Mouse (Mus musculus) embryo, embryonic 10.5 days (tissue): Measurements from ENCODE around the gene Insrr.

Source experiments
- DNase-seq: peaks from one replicate; pipeline ENCODE4 v3.0.0-alpha.2; 2015; ENCODE audit warnings: low spot score

The Insrr gene

GRCm38 (mm10) chr3:87796736-87797334 is at the start of gene Insrr:
Gene Insrr, plus strand, starts transcription at chr3:87796951.
- DNase-seq, result peak; percentile 61

DNA sequence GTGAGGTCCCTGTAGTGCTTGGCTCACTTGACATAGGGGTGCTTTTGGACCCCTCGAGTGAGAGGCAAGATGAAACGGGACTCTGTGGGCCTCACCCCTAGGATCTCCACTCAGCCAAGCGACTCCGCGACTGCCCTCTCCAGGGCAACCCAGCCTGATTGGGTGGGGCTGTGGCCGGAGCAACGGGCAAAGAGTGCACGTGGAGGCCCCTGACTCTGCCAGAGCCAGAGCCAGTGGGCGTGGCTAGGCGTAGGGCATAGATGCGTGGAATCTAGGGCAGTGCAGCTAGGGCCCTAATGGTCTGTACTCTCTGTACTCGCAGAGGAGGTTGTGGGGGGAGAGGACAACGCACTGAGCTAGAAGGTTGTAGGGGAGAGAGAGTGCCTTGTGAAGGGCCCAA is 48.3 kb upstream of the Insrr start, which contains the start of gene Lrrc71:
TSS of gene Lrrc71 (minus strand) at position 195 of the 400 bp plus-strand sequence.
- no peak for DNase-seq

DNA sequence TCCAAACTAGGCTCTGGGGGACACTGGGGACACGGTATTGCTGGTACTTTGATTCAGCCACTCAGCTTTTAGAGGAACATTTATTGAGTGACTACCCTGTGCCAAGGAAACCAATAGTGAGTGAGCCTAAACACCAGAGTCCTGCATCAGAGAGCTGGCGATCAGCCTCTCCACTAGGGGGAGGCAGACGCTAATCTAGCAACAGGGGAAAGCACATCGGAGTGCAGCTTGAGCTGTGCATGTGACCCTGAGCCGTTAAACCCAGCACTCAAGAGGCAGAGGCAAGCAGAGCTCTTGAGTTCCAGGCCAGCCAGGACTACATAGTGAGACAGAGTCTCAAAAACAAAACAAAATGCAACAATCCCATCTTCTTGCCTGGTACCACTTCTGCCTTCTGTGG is 47.7 kb upstream of the Insrr start:
- DNase-seq, result peak; percentile 70

DNA sequence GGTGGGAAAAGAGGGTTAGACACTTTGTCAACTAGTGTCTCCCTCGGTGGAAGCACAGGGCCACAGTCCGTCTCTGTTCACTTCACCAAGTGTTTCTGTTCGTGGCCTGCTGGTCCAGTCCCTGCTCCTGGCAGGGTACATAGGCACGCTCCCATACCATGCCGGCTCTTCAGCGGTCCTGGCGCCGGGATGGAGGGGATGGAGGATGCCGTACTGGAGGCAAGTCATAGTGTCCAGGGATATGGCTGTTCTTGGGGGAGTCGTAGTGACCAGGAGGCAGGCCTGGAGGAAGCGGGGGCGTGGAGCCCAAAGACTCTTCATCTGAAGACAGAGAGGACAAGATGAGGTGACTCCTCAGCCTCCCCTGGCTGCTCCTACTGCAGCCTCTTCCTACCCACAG is 46.8 kb upstream of the Insrr start:
- no peak for DNase-seq

GRCm38 (mm10) chr3:87752567-87752966 is 44.2 kb upstream of the Insrr start:
- DNase-seq, result no peak

DNA sequence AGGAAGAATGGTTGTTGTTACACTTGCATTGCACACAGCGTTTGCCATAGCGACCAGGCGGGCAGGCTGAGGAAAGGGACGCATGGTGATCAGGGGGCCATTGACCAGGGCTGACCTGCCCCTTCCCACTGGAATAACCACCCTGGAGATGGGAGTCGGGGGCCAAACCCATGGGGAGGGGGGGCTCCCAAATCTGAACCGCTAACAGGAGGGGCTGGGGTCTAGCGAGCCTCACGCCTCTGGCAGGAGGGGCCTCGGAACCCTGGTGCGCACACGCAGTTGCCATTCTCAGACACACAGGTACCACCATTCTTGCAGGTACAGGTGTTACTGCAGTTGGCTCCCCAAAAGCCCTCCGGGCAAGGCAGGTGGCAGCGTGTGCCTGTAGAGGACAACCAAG is 42.9 kb upstream of the Insrr start:
- DNase-seq, result no peak

- DNase-seq, result peak; percentile 85
Observed at GRCm38 (mm10) chr3:87755964-87756363, 40.8 kb upstream of the Insrr start.

DNA sequence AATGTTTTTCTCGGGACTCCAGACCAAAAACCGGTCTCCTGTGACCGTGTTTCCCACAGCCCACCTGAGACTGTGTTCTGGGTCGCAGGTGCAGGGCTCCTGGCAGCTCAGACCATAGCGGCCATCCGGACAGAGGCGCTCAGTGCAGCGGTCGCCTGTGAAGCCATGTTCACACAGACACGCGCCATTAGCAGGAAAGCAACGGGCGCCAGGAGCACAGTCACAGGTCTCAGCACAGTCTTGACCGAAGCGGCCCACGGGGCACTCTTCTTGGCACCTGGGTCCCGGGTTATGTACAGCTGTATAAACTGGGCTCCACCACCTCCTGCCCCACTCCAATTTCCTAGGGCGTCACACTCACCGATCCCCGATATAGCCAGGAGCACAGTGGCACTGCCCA is 40.3 kb upstream of the Insrr start:
- DNase-seq, result no peak

GRCm38 (mm10) chr3:87758641-87759040 is 38.1 kb upstream of the Insrr start:
- peak; percentile 30 for DNase-seq

- DNase-seq, result peak; percentile 58
Observed at GRCm38 (mm10) chr3:87761408-87762375, 35.1 kb upstream of the Insrr start.

DNA sequence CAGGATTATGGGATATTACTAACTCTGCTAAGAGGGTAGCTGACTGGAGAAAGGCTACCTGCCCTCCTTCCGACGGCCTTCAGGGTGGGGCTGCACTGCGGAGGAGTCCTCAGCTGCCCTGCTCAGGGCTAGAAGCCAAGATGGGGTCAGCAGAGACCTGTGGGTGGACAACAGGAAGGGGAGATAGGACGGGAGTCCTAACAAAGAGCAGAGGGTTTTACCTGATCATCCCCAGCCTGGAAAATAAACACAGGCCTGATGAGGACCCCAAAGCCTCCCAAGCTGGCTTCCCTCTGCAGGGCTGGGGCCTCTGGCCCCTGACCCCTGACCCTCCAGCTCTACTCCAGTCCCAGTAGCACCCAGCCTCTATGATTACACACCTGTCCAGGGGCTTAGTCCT is 33.5 kb upstream of the Insrr start:
- DNase-seq, result no peak

DNA sequence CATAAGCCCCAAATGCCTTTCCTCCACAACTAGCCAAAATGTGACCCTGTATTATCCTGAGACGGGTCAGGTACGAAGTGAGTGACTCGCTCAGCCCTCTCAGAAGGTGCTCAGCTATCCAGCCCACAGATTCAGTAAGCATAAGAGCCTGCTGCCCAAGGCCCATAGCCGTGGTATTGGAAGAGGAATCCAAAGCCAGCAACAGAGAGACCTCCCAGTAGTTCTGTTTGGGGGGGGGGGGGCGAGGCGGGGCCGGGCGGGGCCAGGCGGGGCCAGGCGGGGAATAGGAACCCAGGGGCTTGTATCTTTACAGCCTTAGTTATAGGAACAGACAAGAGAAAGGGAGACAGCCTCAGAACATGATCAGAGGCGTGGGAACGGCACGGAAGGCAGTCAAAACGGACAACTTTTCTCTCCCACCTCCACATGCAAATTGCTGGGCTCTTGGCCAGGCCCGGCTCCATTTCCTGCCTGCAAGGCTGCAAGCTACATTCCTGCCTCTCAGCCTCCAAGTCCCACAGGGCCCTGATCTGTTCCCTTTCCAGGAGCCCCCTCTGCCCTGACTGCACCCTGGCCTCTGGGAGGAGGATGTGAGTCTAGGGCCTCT is 33.0 kb upstream of the Insrr start:
- peak; percentile 55 for DNase-seq

- DNase-seq, result no peak
Observed at GRCm38 (mm10) chr3:87764506-87764905, 32.2 kb upstream of the Insrr start.

DNA sequence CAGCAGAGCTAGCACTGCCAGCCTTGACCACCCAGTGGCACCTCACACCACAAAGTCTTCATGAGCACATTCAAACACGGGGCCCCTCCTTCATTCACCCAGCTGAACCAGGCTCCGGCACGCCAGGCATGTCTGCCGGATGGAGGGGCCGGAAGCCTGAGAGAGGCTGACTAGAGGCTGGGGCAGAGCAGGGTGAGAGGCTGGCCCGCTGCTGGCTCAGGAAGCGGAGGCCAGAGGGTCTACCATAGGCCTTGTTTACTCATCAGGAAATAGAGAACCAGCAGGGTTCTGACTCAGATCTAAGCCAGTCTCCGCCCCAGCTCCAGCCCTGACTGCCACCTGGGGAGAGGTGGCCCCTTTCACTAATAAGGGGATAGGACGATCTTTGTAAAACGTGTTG is 31.7 kb upstream of the Insrr start:
- peak; percentile 61 for DNase-seq

- DNase-seq, result no peak
Observed at GRCm38 (mm10) chr3:87765631-87766283, 31.0 kb upstream of the Insrr start.

DNA sequence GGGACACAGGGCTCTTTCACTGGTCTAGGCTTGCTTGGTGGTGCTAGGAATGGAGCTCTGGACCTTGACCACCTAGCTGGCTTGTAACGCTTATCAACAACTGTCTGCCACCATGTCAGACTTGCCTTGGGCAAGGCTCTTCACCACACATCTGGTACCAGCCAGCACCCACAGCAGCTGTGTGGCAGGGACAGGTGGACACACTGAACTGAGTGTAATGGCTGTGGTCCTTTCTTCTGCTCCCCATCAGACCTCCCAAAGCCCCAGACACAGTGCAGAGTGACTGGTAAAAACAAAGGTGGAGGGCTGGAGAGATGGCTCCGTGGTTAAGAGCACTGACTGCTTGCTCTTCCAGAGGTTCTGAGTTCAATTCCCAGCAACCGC is 30.5 kb upstream of the Insrr start:
- no peak for DNase-seq

GRCm38 (mm10) chr3:87767764-87768163 is 29.0 kb upstream of the Insrr start:
- no peak for DNase-seq

DNA sequence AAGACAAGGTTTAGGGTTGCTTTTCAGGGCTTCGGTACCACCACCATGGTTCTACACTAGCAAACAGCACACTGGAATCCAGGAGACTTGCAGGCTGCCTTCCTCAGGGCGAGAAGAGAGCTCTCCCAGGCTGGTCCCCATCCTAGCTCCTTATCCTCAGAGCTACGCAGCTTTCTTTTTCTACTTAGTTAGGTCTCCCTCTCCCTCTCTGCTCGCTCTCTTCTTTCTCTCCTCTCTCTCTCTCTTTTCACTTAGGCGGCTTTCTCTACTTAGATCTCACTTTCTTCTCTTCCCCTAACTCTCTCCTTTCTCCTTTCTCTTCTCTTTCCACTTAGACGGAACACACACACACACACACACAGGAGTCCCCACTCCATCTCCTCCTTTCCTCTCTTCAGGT is 28.3 kb upstream of the Insrr start:
- DNase-seq, result no peak

DNA sequence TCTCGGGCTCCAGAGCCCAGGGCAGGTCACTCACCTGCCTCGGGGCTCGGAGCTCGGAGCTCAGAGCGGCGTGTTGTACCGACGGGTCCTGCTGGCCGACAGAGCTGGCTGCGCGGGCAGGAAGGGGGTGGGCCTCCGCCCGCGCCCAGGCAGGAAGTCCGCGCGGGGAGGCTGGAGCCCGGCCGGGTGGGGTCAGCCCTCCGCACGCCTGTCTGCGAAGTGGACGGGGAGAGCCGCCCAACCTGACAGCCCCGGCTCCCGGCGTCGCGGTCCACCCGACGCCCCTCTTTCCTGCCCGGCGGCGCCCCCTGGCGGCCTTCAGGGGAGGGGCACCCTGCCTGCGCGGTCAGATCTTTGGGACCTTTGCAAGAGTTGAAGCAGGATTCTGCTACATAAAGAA is 27.9 kb upstream of the Insrr start:
- peak; percentile 83 for DNase-seq

- DNase-seq, result no peak
Observed at GRCm38 (mm10) chr3:87769506-87769905, 27.2 kb upstream of the Insrr start.

DNA sequence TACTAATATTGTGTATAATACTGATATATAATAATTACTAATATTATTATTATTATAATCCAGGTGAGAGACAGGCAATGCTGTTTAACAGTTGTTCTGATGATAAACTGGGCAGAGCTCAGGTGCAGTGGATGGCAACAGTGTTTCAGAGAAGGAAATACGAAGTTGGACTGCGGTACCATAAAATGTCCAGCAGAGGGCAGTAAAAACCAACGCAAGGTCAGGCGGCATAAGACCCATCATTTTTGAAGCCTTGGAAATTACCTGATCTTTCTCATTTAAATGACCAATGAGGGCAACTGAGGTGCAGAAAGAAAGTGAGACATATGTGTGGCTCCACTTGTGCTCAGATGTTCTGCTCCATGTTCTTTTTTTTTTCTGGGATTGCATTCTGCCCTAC is 26.5 kb upstream of the Insrr start:
- peak; percentile 87 for DNase-seq

DNA sequence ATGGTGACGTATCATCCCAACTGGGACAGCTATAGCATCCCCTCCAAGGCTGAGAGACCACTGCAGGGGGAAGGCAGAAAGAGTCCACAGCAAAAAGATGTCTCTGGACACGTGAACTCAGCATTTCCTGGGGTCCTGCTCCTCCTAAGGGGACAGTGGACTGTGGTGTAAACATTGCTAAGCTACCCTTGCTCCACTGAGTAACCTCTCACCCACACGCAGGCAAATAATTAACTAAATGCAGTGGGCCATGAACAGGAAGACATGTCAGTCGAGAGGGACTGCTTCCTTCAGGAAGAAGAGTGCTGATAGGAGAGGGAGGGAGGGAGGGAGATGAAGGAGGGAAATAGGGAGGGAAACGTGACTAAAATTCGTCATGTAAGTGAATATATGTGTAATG is 25.7 kb upstream of the Insrr start:
- DNase-seq, result no peak
